Mouse (Mus musculus) CD4-positive helper T cell, adult 2 months (primary cell): ENCODE results near the gene Gpd1.
A peak's percentile ranks its signal among the peaks of the same experiment; 100 is the strongest.
"Not testable (repeated sequence)": the region's sequence is repeated elsewhere in the genome, so short reads cannot be mapped to it uniquely, and the experiment has no call there.

Experiments
- DNase-seq: peaks from one replicate; pipeline ENCODE4 v3.0.0-alpha.2; 2012; ENCODE audit warnings: low read depth, missing footprints, low spot score

The Gpd1 gene

GRCm38 (mm10) chr15:99771601-99772276, 54.4 kb downstream of the Gpd1 start:
- peak; percentile 59 for DNase-seq

GRCm38 (mm10) chr15:99772277-99772880, 55.1 kb downstream of the Gpd1 start:
- peak; percentile 93 for DNase-seq

- not testable (repeated sequence) for DNase-seq
These were observed 55.4 kb downstream of the Gpd1 start, which contains the start of gene Cers5 for GRCm38 (mm10) chr15:99772881-99772924. Cers5 (minus strand) TSS chr15:99772885.

DNA sequence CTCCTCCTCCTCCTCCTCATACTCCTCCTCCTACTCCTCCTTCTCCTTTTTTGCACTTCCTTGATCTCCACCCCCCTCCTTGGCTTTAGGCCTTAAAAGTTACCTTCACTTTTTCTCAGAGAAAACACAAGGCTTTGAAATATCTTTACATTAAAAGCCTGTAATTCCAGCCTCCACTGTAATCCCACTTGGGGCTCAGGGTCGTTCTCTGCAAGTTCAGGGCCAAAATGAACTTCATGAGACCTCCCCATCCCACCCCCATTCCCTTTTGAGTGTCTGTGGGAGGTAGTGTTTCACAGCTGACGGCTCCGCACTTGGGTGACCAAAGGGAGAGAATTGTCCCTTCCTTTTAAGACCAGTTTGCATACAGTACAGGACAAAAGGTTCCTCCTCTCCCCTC, 55.6 kb downstream of the Gpd1 start:
- no peak for DNase-seq
